Mouse (Mus musculus) myocyte (in vitro differentiated cells): ENCODE results near the gene Snx1.

ENCODE experiments used
- MAX ChIP-seq: IDR thresholded peaks from one replicate; pipeline ENCODE4 v1.6.1; 2011; ENCODE audit warnings: low read depth, mild to moderate bottlenecking, control low read depth
- MYOG ChIP-seq, 3 experiments: IDR thresholded peaks; one replicate each; pipeline ENCODE4 v1.6.1; 2011; ENCODE audit warnings: control low read depth in 2 of 3, low read depth in 2 of 3, mild to moderate bottlenecking in 2 of 3; ENCODE audit not compliant: insufficient read length in 2 of 3, control insufficient read depth in 1 of 3, insufficient read depth in 1 of 3
- POLR2A ChIP-seq: IDR thresholded peaks from one replicate; pipeline ENCODE4 v1.6.1; 2011; ENCODE audit warnings: low read depth, mild to moderate bottlenecking, control low read depth, moderate library complexity; ENCODE audit not compliant: insufficient read length

GRCm38 (mm10) chr9:66078493-66078892, 47.9 kb downstream of the Snx1 start:
- TF ChIP-seq MAX (no peak), MYOG (IDR thresholded peaks at IDR 0.05; ENCODE audit: control insufficient read depth in 1 of 3, insufficient read depth in 1 of 3, insufficient read length in 2 of 3, low read depth in 2 of 3) (no peak), POLR2A (no peak)
